Mouse (Mus musculus) induced T-regulatory cell, adult 2 months (primary cell): ENCODE data around the gene Zfp558.

Experiments used
- DNase-seq: peaks from one replicate; pipeline ENCODE4 v3.0.0-alpha.2; 2012; ENCODE audit warnings: low read depth

The Zfp558 gene

DNA sequence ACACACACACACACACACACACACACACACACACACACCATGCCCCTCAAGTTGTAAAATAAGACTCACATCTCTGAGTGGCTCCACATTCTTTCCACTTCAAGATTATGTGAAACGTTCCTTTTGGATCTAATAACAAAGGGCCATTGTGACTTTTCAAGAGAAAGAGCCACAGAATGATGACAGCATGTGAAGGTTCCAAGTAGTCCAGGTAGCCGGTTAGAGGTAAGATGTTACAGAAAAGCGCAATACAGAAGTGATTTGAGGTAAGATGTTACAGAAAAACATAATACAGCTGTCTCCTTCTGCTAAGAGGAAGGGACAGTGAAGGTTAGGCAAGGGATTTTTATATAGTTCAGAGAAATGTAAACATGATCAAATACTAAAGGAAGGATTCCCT is at the start of gene Zfp558, which contains the start of gene Mbd3l1:
Gene Zfp558 (minus strand): TSS at position 101 of the 400 bp plus-strand sequence.
Gene Mbd3l1 (plus strand): TSS at position 192 of the 400 bp plus-strand sequence.
- no peak for DNase-seq

DNA sequence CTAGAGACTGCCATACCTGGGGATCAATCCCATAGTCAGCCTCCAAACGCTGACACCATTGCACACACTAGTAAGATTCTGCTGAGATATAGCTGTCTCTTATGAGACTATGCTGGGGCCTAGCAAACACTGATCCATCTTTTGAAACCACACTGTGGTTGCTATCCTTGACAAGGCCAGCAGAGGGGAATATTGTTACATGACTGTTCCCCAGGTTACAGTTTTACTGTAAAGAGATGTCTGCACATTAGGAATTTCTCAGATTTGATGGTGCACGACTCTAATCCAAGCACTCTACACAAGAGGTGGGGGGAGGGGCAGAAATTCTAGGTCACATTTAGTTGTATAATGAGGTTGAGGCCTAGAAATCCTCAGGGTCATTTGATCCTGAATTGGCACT is 30.0 kb upstream of the Zfp558 start:
- no peak for DNase-seq

DNA sequence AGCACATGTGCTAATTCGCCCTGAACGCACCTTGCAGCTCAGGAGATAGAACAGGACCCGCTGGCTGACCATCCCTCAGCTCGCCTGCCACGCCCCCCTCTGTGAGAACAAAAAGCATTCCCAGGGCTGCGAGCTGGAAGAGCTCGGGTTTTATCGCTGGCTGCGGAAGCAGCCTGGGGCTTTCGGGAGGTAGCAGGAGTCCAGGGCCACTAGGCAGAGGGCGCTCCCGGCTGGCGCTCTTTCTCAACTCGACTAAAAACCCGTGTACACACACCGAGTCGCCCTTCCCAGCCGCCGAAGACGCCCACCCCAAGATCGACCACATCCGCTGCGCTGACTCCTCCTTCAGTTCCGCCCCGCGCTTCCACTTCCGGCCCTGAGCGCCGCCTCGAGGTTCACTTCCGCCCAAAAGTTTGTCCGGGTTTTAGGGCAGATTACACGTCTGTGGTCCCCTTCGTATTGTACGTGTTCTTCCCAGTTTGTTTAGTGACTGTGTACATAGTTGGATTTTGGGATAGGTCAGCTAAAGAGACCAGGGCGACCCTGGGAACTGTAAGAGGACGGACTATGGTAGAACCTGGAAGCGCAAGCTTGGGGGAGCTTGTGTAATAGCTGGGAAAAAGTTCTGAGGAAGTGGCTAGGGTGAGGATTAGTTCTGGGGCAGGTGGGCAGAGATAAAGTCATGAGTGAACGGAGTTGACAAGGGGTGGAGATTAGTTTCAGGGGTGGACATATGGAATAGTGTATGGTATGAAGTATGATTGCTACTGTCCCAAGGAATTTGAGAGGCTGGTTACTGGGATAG is 4.5 kb downstream of the Zfp558 start:
- DNase-seq: peak; percentile 86

DNA sequence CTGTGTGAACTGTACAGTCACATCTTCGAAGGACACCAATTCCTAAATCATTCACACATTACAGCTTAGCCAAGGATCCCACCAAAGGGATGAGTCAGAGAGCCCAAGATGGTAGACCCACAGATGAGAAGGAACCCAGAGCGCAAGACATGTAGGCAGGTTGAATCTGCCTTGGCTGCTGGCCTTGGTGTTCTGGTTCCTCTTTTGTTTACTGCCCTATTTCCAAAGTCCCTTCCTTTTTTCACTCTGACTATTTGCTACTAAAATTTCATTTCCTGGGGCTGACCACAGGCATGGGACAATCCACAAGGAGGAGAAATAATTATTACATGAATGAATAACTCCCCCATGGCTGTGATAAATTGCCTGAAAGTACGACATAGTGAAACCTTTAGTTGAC is 10.1 kb downstream of the Zfp558 start:
- no peak for DNase-seq

DNA sequence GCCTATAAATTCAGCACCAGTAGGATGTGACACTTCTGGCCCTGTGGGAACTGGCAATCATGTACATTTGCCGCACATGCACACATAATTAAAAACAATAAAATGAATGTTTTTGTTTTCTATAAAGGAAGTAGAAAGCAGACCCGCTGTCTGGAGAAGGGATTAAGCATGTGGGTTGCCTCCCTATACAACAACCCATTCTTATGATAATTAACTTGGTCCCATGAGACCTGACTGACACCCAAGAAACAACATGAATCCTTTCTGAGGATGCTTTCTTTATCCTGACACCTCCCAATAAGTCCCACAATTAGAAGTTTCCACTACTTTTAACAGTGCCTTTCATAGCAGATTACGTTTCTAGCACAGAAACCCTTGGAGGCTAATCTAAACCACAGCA is 10.7 kb downstream of the Zfp558 start:
- no peak for DNase-seq

DNA sequence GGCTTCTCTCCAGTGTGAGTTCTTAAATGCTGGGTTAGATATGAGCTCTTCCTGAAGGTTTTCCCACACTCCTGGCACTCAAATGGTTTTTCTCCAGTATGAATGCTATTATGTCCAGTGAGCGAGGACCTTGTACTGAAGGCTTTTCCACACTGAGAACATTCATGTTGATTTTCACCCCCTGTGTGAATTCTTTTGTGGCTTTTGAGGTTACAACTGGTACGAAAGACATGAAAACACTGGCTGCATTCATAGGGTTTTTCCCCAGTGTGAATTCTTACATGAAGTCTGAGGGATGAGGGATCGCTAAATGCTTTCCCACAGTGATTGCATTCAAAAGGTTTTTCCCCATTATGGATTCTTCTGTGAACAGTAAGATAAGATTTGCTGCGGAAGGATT is 21.5 kb downstream of the Zfp558 start:
- no peak for DNase-seq

DNA sequence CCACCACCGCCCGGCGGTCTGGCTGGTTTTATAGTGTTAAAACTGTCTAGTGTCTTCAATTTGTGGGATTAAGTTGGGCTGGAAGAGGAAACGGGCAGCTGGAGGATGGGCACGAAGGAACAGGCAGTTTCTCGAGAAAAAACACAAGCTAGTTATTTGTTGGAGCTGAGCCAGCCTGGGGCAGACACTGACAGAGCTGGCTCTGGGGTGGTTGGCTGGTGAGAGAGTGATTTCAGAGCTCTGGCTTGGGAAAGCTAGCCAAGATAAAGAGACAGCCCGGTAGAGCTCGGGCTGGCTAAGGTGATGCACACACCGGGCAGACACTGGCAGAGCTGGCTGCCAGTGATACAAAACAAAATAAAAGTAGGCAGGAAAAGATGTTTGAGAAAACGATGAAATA is 46.4 kb downstream of the Zfp558 start:
- no peak for DNase-seq

DNA sequence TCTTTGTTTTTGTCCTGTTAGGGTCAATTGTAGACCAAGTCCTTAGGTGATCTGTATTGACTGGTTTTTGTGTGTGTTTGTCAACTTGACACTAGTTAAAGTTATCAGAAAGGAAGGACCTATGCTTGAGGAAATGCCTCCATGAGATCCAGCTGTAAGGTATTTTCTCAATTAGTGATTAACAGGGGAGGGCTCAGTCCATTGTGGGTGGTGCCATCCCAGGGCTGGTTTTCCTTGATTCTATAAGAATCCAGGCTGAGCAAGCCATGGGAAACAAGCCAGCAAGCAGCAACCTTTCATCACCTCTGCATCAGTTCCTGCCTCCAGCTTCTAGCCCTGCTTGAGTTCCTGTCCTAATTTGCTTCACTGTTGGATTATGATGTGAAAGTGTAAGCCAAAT is 47.7 kb downstream of the Zfp558 start, which contains the start of gene Mbd3l2:
Gene Mbd3l2 (plus strand): TSS at position 301 of the 400 bp plus-strand sequence.
- no peak for DNase-seq

DNA sequence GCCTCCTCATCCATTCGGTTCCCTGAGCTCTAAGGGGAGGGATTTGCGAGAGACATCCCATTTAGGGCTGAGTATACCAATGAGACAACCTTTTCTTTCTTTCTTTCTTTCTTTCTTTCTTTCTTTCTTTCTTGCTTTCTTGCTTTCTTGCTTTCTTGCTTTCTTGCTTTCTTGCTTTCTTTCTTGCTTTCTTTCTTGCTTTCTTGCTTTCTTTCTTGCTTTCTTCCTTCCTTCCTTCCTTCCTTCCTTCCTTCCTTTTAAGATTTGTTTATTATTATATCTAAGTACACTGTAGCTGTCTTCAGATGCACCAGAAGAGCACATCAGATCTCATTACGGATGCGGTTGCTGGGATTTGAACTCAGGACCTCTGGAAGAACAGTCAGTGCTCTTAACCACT is 65.7 kb downstream of the Zfp558 start:
- peak; percentile 9 for DNase-seq
